Mouse (Mus musculus) liver, embryonic 14.5 days (tissue): Measurements from ENCODE around the gene Arel1.

Experiments used
- CTCF ChIP-seq: IDR thresholded peaks from 2 replicates; pipeline ENCODE4 v1.5.1; 2016; ENCODE audit warnings: antibody characterized with exemption, low read depth, control low read depth
- EP300 ChIP-seq: IDR thresholded peaks from 2 replicates; pipeline ENCODE4 v1.6.1; 2016; ENCODE audit warnings: antibody characterized with exemption, low read depth

DNA sequence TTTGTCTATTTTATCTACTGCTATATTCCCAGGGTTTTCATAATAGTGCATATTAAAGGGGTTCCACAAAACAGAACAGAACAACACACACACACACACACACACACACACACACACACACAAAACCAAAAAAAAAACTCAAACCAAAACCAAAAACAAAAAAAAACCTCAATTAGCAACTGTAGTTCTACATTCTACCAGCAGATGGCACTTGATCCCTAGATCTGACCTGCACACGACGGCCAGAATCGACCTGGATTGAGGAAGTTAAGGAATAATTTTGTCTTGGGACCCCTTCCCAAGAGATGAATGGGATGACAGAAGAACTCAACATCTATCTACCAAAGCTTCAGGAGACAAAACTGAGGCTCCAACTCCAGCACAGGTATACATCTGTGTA, 97.3 kb downstream of the Arel1 start:
- peak; percentile 85 for TF ChIP-seq CTCF
- TF ChIP-seq EP300 = no peak
